Mouse (Mus musculus): Measurements from ENCODE around the gene Slc3a2. TPM values are rescaled to one million over a fixed set of nuclear protein-coding genes. Genes with fewer than 3 reads are reported as not detected.

Gene Slc3a2
- total and polyA plus RNA-seq, 3 experiments: 269 to 478 (median 284) TPM

DNA sequence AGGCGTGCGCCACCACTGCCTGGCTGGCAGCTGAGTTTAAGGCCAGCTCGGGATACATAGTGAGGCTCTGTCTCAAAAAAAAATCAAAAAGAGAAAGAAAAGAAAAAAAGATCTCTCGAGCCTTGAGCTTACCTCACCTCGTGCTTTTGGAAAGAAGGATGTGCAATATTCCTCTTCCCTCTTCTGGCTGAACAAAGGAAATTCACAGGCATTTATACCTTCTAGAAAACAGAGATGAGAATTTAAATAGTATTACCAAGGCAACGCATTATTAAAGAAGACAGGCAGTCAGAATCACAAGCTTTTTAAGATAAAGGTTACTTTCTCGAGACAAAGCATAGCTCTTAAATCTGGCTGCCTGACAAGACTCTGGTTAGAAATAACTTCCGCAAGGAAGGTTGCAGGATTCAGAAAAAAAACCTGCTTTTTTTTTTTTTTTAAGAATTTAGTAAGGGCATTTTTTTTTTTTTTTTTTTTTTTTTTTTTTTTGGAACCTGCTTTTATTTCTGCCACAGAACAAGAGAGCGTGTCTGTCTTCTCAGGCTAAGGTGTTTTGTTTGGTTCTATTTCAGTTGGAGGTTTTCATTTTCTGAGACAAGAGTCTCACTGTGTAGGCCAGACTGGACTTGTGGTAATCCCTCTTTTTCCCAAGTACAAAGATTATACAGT is 31.2 kb downstream of the Slc3a2 start:
- H3K9ac ChIP-seq (ENCODE audit: insufficient read depth, low read depth): no peak overlapping the region
- no peak for DNase-seq (ENCODE audit: extremely low read depth)
- H3K4me3 ChIP-seq (replicated peaks in 1 of 3; ENCODE audit: low read depth in 2 of 3, low read length in 2 of 3, poor library complexity in 1 of 3): no peak overlapping the region
- peak overlapping the region; percentile 26; the same call in 1 of the 2 replicates for H3K4me2 ChIP-seq (ENCODE audit: insufficient read depth, low read depth, poor library complexity, severe bottlenecking)
- H3K9me3 ChIP-seq (replicated peaks; ENCODE audit: low read length): no peaks in the 10 kb centered on the region
- H3K27ac ChIP-seq (ENCODE audit: insufficient read depth, low read depth): no peak overlapping the region
- peaks cover 0 to 13% of the 10 kb centered on the region in 2 experiments; a peak in 2 of 4 replicates for H3K4me1 ChIP-seq (ENCODE audit: control insufficient read depth in 1 of 2, insufficient read depth in 2 of 2)
- TF ChIP-seq ZNF384 (IDR thresholded peaks at IDR 0.05; ENCODE audit: low read depth, low read length) (peak; percentile 68), TBP (conservative IDR thresholded peaks at IDR 0.05; ENCODE audit: low read depth, low read length) (no peak)
- H3K36me3 ChIP-seq (replicated peaks in 1 of 2; ENCODE audit: control insufficient read depth in 1 of 2, insufficient read depth in 1 of 2, low read length in 1 of 2): no peaks in the 10 kb centered on the region
- dilution Hi-C loops (cut with MboI; ENCODE audit: extremely low pct_ligation_motif_present, extremely low pct_unique_long_range_greater_than_20kb, low sequenced_read_pairs) (loop anchor here (25.0 kb wide), 1 partner anchor 105 kb away; the partner anchor contains the start of gene Slc22a8), in situ Hi-C loops (cut with MboI; ENCODE audit: low pct_ligation_motif_present, low pct_unique_long_range_greater_than_20kb, low sequenced_read_pairs) (no loop called here)
- H3K79me2 ChIP-seq (replicated peaks; ENCODE audit: control insufficient read depth, extremely low read depth, insufficient read depth, poor library complexity, severe bottlenecking): no peaks in the 10 kb centered on the region
- H3K27me3 ChIP-seq (replicated peaks): no peaks in the 10 kb centered on the region

DNA sequence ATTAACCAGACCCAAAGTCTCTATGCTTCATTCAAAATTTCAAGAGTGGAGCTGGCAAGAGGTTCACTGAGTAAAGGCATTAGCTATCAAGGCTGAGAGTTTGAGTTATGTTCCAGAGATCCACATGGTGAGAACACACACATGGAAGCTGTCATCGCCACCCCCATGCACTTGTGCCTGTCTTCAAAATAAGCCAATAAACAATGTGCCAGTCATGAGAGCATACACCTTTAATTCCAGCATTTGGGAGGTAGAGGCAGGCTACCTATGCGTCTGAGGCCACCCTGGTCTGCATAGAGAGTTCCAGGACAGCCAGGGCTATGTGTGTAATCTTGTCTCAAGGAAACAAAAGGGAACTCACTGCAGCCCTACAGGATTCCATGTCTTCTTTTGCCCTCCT is 39.5 kb downstream of the Slc3a2 start:
- H3K27ac ChIP-seq (ENCODE audit: insufficient read depth, low read depth): no peak overlapping the region
- no peak overlapping the region for H3K9ac ChIP-seq (ENCODE audit: insufficient read depth, low read depth)
- no peak overlapping the region for H3K4me3 ChIP-seq (replicated peaks in 1 of 3; ENCODE audit: low read depth in 2 of 3, low read length in 2 of 3, poor library complexity in 1 of 3)
- TF ChIP-seq TBP (conservative IDR thresholded peaks at IDR 0.05; ENCODE audit: low read depth, low read length) (no peak), CHD2 (IDR thresholded peaks at IDR 0.05; ENCODE audit: low read length) (no peak), JUN (IDR thresholded peaks at IDR 0.05; ENCODE audit: insufficient read depth, low read depth, low read length) (no peak), SIN3A (IDR thresholded peaks at IDR 0.05; ENCODE audit: low read length) (no peak), CTCF (conservative IDR thresholded peaks at IDR 0.05 in 1 of 2, IDR thresholded peaks at IDR 0.05 in 1 of 2; ENCODE audit: low read depth in 2 of 2, low read length in 2 of 2) (no peak), MXI1 (IDR thresholded peaks at IDR 0.05; ENCODE audit: low read depth, low read length) (no peak)
- H3K9me3 ChIP-seq (replicated peaks; ENCODE audit: low read length): no peaks in the 10 kb centered on the region
- H3K27me3 ChIP-seq (replicated peaks): no peaks in the 10 kb centered on the region
- no peaks in the 10 kb centered on the region for H3K4me1 ChIP-seq (ENCODE audit: control insufficient read depth in 1 of 2, insufficient read depth in 2 of 2)
- H3K79me2 ChIP-seq (replicated peaks; ENCODE audit: control insufficient read depth, extremely low read depth, insufficient read depth, poor library complexity, severe bottlenecking): no peaks in the 10 kb centered on the region
- in situ Hi-C loops (cut with MboI; ENCODE audit: low pct_ligation_motif_present, low pct_unique_long_range_greater_than_20kb, low sequenced_read_pairs) (no loop called here), dilution Hi-C loops (cut with MboI; ENCODE audit: extremely low pct_ligation_motif_present, extremely low pct_unique_long_range_greater_than_20kb, low sequenced_read_pairs) (loop anchor here (25.0 kb wide), 1 partner anchor 96 kb away; the partner anchor contains the start of gene Slc22a8)
- no peaks in the 10 kb centered on the region for H3K36me3 ChIP-seq (replicated peaks in 1 of 2; ENCODE audit: control insufficient read depth in 1 of 2, insufficient read depth in 1 of 2, low read length in 1 of 2)
- no peak overlapping the region for H3K4me2 ChIP-seq (ENCODE audit: insufficient read depth, low read depth, poor library complexity, severe bottlenecking)
- no peak for DNase-seq (ENCODE audit: extremely low read depth)

DNA sequence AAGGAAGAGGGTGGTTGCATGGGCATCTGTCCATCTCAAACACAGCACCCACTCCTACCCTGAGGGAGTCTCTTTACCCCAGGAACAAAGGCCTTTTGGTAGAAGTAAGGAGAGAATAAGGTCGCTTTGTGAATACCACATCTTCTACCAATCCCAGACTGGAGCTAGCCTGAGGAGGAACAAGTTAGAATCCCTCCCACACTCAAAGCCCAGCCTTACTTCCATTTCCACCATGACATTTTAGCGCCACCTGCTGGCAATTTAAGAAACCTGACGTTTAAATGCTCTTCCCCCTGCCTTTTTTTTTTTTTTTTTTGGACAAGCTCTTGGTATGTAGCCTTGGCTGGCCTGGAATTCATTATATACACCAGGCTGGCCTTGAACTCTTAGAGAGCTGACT is 40.2 kb downstream of the Slc3a2 start:
- in situ Hi-C loops (cut with MboI; ENCODE audit: low pct_ligation_motif_present, low pct_unique_long_range_greater_than_20kb, low sequenced_read_pairs) (no loop called here), dilution Hi-C loops (cut with MboI; ENCODE audit: extremely low pct_ligation_motif_present, extremely low pct_unique_long_range_greater_than_20kb, low sequenced_read_pairs) (loop anchor here (25.0 kb wide), 1 partner anchor 96 kb away; the partner anchor contains the start of gene Slc22a8)
- no peak for TF ChIP-seq CHD2 (IDR thresholded peaks at IDR 0.05; ENCODE audit: low read length)
- TF ChIP-seq JUND (conservative IDR thresholded peaks at IDR 0.05; ENCODE audit: low read depth, low read length): no peak
- no peak for TF ChIP-seq TBP (conservative IDR thresholded peaks at IDR 0.05; ENCODE audit: low read depth, low read length)
- TF ChIP-seq UBTF (IDR thresholded peaks at IDR 0.05; ENCODE audit: low read depth, low read length): no peak
- TF ChIP-seq ZNF384 (IDR thresholded peaks at IDR 0.05; ENCODE audit: low read depth, low read length): peak; percentile 99
- TF ChIP-seq MEF2A (IDR thresholded peaks at IDR 0.05; ENCODE audit: borderline replicate concordance, low read depth, low read length): no peak
- no peak for TF ChIP-seq MYC (IDR thresholded peaks at IDR 0.05; ENCODE audit: low read depth, low read length)
- no peak for TF ChIP-seq USF2 (conservative IDR thresholded peaks at IDR 0.05; ENCODE audit: low read depth, low read length)
- TF ChIP-seq TCF12 (IDR thresholded peaks at IDR 0.05; ENCODE audit: low read depth, low read length): no peak
- no peak for TF ChIP-seq BHLHE40 (IDR thresholded peaks at IDR 0.05; ENCODE audit: low read depth, low read length)
- TF ChIP-seq RAD21 (IDR thresholded peaks at IDR 0.05; ENCODE audit: low read depth, low read length): peak; percentile 91
- peak; percentile 83 to 94 for TF ChIP-seq CTCF (conservative IDR thresholded peaks at IDR 0.05 in 1 of 2, IDR thresholded peaks at IDR 0.05 in 1 of 2; ENCODE audit: low read depth in 2 of 2, low read length in 2 of 2)
- TF ChIP-seq NELFE (IDR thresholded peaks at IDR 0.05; ENCODE audit: low read depth, low read length): no peak
- no peak for TF ChIP-seq EP300 (IDR thresholded peaks at IDR 0.05; ENCODE audit: low read length)
- TF ChIP-seq SMC3 (IDR thresholded peaks at IDR 0.05; ENCODE audit: low read depth, low read length): peak; percentile 87
- no peak for TF ChIP-seq ELF1 (IDR thresholded peaks at IDR 0.05; ENCODE audit: low read depth, low read length)
- TF ChIP-seq NRF1 (IDR thresholded peaks at IDR 0.05; ENCODE audit: low read depth, low read length): no peak
- no peak for TF ChIP-seq KAT2A (IDR thresholded peaks at IDR 0.05; ENCODE audit: insufficient replicate concordance, low read length)
- TF ChIP-seq MXI1 (IDR thresholded peaks at IDR 0.05; ENCODE audit: low read depth, low read length): no peak
- no peak for TF ChIP-seq POLR2AphosphoS2 (IDR thresholded peaks at IDR 0.05; ENCODE audit: low read depth, low read length)
- TF ChIP-seq ZC3H11A (IDR thresholded peaks at IDR 0.05; ENCODE audit: low read depth, low read length): peak; percentile 12; the same call in 1 of the 2 replicates
- H3K27ac ChIP-seq (ENCODE audit: insufficient read depth, low read depth): no peak overlapping the region
- H3K4me1 ChIP-seq (ENCODE audit: control insufficient read depth in 1 of 2, insufficient read depth in 2 of 2): no peaks in the 10 kb centered on the region
- no peak overlapping the region for H3K4me2 ChIP-seq (ENCODE audit: insufficient read depth, low read depth, poor library complexity, severe bottlenecking)
- peak; percentile 89 for DNase-seq (ENCODE audit: extremely low read depth)
- H3K79me2 ChIP-seq (replicated peaks; ENCODE audit: control insufficient read depth, extremely low read depth, insufficient read depth, poor library complexity, severe bottlenecking): no peaks in the 10 kb centered on the region
- no peaks in the 10 kb centered on the region for H3K36me3 ChIP-seq (replicated peaks in 1 of 2; ENCODE audit: control insufficient read depth in 1 of 2, insufficient read depth in 1 of 2, low read length in 1 of 2)
- H3K27me3 ChIP-seq (replicated peaks): no peaks in the 10 kb centered on the region
- H3K4me3 ChIP-seq (replicated peaks in 1 of 3; ENCODE audit: low read depth in 2 of 3, low read length in 2 of 3, poor library complexity in 1 of 3): no peak overlapping the region
- H3K9ac ChIP-seq (ENCODE audit: insufficient read depth, low read depth): no peak overlapping the region
- H3K9me3 ChIP-seq (replicated peaks; ENCODE audit: low read length): no peaks in the 10 kb centered on the region

All from CH12.LX (cell line).